Mouse (Mus musculus) heart, embryonic 15.5 days (tissue): ENCODE data around the gene Ptger2. TPM values are rescaled to one million over a fixed set of nuclear protein-coding genes. Genes with fewer than 3 reads are reported as not detected.
A peak's percentile ranks its signal among the peaks of the same experiment; 100 is the strongest.
"Not testable (repeated sequence)": the region's sequence is repeated elsewhere in the genome, so short reads cannot be mapped to it uniquely, and the experiment has no call there.

Experiments used
- ATAC-seq: fragments of 200-750 bp; cut with Nextera tagmentation; replicated peaks from 2 replicates; pipeline ENCODE4 v1.8.0; 2017; ENCODE audit warnings: low read depth, moderate TSS enrichment; ENCODE audit not compliant: insufficient number of reproducible peaks, insufficient read depth, low FRiP score
- H3K27ac ChIP-seq: fragments of 300-500 bp; sonication (generic); 2 replicates; pipeline ENCODE4 v1.5.1; 2015; ENCODE audit warnings: mild to moderate bottlenecking, inconsistent platforms
- H3K27me3 ChIP-seq: fragments of 300-500 bp; sonication (generic); 2 replicates; pipeline ENCODE4 v1.6.1; 2015; ENCODE audit warnings: inconsistent platforms
- H3K36me3 ChIP-seq: fragments of 300-500 bp; sonication (generic); 2 replicates; pipeline ENCODE4 v1.6.1; 2015; ENCODE audit warnings: mild to moderate bottlenecking, inconsistent platforms
- H3K4me1 ChIP-seq: fragments of 300-500 bp; sonication (generic); replicated peaks from 2 replicates; pipeline ENCODE4 v1.6.1; 2015; ENCODE audit warnings: inconsistent platforms
- H3K4me2 ChIP-seq: fragments of 300-500 bp; sonication (generic); 2 replicates; pipeline ENCODE4 v1.6.1; 2015; ENCODE audit warnings: inconsistent platforms, mild to moderate bottlenecking, moderate library complexity
- H3K4me3 ChIP-seq: fragments of 300-500 bp; sonication (generic); 2 replicates; pipeline ENCODE4 v1.5.1; 2015; ENCODE audit warnings: mild to moderate bottlenecking, inconsistent platforms
- H3K9ac ChIP-seq: fragments of 300-500 bp; sonication (generic); 2 replicates; pipeline ENCODE4 v1.6.1; 2015; ENCODE audit warnings: mild to moderate bottlenecking, inconsistent platforms
- H3K9me3 ChIP-seq: fragments of 300-500 bp; sonication (generic); replicated peaks from 2 replicates; pipeline ENCODE4 v1.6.1; 2016; ENCODE audit warnings: inconsistent platforms
- WGBS: fragments of 180-500 bp; shearing (Covaris S2); methylation state at CpG from one replicate; pipeline ENCODE4 v1.1.7; 2015; ENCODE audit warnings: mixed read lengths; 5-methylcytosine and 5-hydroxymethylcytosine counted together
- polyA plus RNA-seq: library from polyadenylated mRNA; unstranded; fragments of >200 nt; fragmentation: Nextera tagmentation; extraction: Ambion mirVana; gene quantifications from 2 replicates; pipeline ENCODE4 v1.2.1, GENCODE M21; 2015

The Ptger2 gene
- 0.18 and 0.44 TPM in 2 replicates for polyA plus RNA-seq

DNA sequence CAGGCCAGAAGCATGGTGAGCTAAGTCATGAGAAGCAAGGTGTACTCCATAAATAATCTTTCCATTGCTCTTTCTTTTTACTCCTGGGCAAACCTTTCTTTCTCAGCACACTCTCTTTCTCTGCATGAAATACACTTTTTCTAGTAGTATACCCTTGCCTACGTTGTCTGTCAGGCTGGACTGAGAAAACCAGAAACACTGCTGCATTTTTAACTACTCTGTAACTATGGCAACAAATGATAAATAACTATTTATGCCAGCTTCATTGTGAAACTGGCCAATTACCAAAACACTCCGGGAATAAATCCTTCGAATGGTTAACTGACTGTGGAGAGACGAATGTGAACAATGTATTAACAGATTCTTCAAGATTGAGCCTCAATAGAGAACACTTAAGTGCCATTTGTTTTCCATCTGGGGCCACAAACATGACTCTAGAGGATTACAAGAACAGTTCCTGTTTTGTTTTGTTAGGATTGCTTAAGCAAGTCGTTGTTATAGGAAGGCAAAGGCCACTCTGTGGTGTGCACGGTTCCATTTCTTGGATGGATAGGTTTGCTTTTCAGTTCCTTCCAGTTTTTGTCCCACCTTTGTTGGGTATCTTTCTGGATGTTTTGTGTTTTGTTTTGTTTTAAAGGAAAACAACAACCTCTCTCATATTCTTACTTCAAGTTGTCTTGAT is at the start of gene Ptger2:
TSS of gene Ptger2 (plus strand) at position 522 of the 682 bp plus-strand sequence.
- 71% methylated on average over 6 of the region's 6 CpGs for WGBS
- Histone ChIP-seq H3K4me3 (peak within 1 kb of the TSS; percentile 50), H3K9ac (peak within 1 kb of the TSS; percentile 21; the same call in 1 of the 2 replicates), H3K4me2 (peak within 1 kb of the TSS; percentile 86), H3K27me3 (peaks cover 26% of the 10 kb centered on the region), H3K4me1 (peaks cover 15% of the 10 kb centered on the region)
- not testable (repeated sequence) for H3K27ac ChIP-seq, H3K36me3 ChIP-seq, H3K9me3 ChIP-seq, ATAC-seq

DNA sequence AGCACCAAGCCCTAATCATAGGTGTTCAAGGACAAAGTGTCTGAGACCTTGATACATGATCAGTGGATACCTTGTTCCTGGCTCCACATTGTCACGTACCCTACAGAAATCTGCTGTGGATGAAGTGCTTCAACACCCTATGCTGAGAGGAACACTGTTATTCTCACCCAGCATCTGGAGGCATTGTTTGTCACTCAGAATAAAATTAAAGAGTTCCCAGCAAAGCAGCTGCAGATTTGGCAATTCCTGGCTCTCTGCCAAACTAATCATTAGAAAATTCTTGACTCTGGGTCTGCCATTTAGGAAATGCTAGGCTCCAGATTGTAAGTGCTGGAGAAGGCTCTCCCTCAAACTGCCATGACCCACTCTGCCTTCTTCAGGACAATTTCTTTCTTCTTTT is 27.2 kb upstream of the Ptger2 start:
- Histone ChIP-seq H3K9me3 (no peaks in the 10 kb centered on the region), H3K36me3 (no peaks in the 10 kb centered on the region), H3K27me3 (no peaks in the 10 kb centered on the region), H3K4me3 (no peak overlapping the region), H3K27ac (no peak overlapping the region), H3K4me2 (no peak overlapping the region), H3K9ac (no peak overlapping the region), H3K4me1 (no peaks in the 10 kb centered on the region)
- no peak for ATAC-seq
- WGBS = 84% methylated on average over 1 of the region's 1 CpGs

DNA sequence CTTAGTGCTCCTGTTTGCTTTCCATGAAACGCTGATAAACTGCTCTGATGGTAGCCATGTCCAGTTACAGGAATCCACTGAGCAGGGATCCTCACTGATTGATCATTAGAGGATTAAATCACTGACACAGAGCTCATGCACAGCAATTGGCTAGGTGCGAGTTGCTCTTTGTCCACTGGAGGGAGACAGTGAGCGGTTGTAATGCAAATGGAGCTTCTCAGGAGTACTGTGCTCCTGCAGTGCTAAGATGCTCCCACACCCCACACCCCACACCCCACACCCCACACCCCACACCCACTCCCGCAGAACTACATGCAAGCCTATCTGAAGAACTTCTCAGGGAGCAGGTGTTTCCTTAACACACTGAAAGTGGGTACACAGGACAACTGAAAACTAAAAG is 10.7 kb upstream of the Ptger2 start:
- H3K9me3 ChIP-seq, H3K9ac ChIP-seq, H3K36me3 ChIP-seq, H3K4me2 ChIP-seq, H3K27me3 ChIP-seq, H3K4me3 ChIP-seq, ATAC-seq, H3K4me1 ChIP-seq, H3K27ac ChIP-seq: not testable (repeated sequence)
- 7% methylated on average over 4 of the region's 4 CpGs for WGBS

DNA sequence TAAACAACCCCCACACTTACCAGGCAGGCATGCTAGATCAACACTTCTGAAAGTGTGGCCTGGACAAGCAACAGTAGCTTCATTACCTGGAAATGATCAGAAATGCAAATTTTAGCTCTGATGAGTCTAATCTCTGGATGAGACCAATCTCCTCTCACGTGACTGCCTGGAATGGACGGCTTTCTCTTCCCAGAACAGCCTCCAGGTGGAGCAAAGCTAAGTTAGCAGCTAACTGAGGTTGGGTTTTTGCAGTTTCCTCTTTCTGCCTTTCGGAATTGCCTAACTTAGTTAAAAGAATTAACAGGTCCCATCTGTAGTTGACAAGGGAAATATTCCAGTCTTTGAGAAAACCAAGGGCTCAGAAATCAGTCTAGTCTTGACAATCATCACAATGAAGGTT is 8.1 kb upstream of the Ptger2 start:
- no peaks in the 10 kb centered on the region for H3K9me3 ChIP-seq
- H3K9ac ChIP-seq = no peak overlapping the region
- H3K4me1 ChIP-seq = no peaks in the 10 kb centered on the region
- WGBS = 18% methylated on average over 3 of the region's 3 CpGs
- no peak for ATAC-seq
- H3K27me3 ChIP-seq = peaks cover 9% of the 10 kb centered on the region
- no peak overlapping the region for H3K27ac ChIP-seq
- no peak overlapping the region for H3K4me2 ChIP-seq
- H3K4me3 ChIP-seq = no peak overlapping the region
- no peaks in the 10 kb centered on the region for H3K36me3 ChIP-seq

DNA sequence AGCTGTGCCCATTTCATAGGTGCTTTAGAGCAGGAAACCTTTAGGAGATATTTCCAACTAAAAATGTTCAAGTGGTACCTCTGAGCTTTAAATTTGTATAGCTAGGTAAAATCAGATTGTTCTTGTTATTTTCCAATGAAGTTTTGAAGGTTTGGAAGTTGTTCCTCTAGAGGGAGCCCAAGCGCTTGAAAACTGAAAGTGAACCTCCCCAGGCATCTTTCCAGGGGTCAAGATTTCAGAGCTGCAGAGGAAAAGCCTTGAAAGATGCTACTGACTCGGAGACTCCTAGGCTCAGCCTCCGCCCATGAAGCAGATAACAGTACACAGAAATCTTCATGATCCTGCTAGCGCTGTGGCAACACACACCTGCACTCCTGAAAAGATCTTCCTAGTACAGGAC is 6.5 kb upstream of the Ptger2 start:
- Histone ChIP-seq H3K9me3 (no peaks in the 10 kb centered on the region), H3K27ac (no peak overlapping the region), H3K9ac (no peak overlapping the region), H3K4me1 (no peaks in the 10 kb centered on the region), H3K4me3 (no peak overlapping the region), H3K4me2 (no peak overlapping the region), H3K36me3 (no peaks in the 10 kb centered on the region), H3K27me3 (peaks cover 9% of the 10 kb centered on the region)
- ATAC-seq = no peak
- 3% methylated on average over 4 of the region's 4 CpGs for WGBS

DNA sequence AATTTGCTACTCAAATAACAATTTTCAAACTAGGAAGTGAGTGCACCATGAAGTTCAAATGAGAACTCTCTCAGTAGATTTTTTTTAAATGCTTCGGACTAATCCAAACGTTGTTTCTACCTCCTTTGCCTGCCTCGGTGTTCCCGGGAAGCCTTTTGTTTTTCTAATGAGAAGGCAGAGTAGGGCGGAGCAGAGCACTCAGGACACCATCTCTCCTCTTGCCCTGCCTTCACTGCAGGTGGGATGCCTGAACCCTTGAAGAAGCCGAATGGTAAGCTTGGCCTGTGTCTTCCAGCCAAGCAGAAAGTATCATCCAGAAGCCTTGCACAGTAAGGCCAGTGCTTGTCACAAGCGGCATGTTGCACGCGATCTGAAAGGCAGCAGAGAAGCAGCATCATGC is 3.9 kb upstream of the Ptger2 start:
- no peak overlapping the region for H3K9ac ChIP-seq
- no peak overlapping the region for H3K4me3 ChIP-seq
- no peak overlapping the region for H3K27ac ChIP-seq
- no peaks in the 10 kb centered on the region for H3K9me3 ChIP-seq
- no peak overlapping the region for H3K4me2 ChIP-seq
- 29% methylated on average over 9 of the region's 9 CpGs for WGBS
- no peaks in the 10 kb centered on the region for H3K36me3 ChIP-seq
- H3K27me3 ChIP-seq = peaks cover 13% of the 10 kb centered on the region
- ATAC-seq = no peak
- peaks cover 8% of the 10 kb centered on the region for H3K4me1 ChIP-seq

DNA sequence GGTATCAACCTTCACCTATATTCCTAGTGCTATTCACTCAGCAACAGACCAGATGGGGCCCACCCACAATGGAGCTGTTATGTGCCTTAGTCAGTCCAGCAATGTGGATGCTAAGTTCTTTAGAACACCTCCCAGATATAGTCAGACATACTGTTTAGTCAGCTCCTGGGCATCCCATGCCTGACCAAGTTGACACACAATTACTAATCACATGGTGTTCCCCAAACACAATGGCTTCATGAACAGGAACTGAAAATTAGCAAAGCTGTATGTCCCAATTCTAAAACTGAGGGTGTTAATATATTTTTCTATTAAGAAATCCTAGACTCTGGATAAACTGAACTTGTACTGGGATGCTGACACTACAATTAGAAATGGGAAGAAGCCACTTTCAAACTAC is 1.7 kb upstream of the Ptger2 start:
- Histone ChIP-seq H3K27me3 (peaks cover 24% of the 10 kb centered on the region), H3K4me1 (peaks cover 15% of the 10 kb centered on the region), H3K4me3 (no peak overlapping the region), H3K9me3 (no peaks in the 10 kb centered on the region), H3K9ac (no peak overlapping the region), H3K4me2 (no peak overlapping the region), H3K27ac (no peak overlapping the region), H3K36me3 (no peaks in the 10 kb centered on the region)
- ATAC-seq = no peak

DNA sequence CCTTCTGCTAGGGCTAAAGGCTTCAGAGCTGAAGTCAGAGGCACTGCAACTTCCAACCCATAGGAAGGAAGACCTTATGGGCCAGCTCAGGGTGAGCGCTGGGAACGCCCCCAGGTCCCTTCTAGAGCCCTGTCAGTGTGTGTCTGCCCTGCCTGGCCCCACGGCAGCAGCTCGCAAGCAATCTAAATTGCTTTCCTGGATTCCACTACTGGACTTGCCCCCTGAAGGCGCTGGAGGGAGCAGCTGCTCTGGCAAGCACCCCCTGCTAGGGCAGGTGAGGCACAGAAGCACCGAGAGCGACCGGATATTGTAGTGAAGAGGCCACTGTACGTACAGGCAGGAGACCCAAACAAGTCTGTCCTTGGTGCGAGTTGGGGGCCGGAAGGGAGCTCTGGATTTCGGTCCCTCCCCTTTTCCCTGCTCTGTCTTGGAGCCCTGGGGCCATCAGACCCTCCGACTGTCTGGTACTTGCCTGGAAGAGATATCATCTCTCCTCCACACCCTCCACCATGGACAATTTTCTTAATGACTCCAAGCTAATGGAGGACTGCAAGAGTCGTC is 541 bp downstream of the Ptger2 start:
- H3K9me3 ChIP-seq = no peaks in the 10 kb centered on the region
- peak; percentile 22; the same call in 1 of the 2 replicates for ATAC-seq
- peak overlapping the region; percentile 50 for H3K4me3 ChIP-seq
- no peak overlapping the region for H3K27ac ChIP-seq
- H3K4me2 ChIP-seq = peak overlapping the region; percentile 86
- peaks cover 26% of the 10 kb centered on the region for H3K27me3 ChIP-seq
- WGBS = 5% methylated on average over 14 of the region's 14 CpGs
- H3K9ac ChIP-seq = peak overlapping the region; percentile 21; the same call in 1 of the 2 replicates
- no peaks in the 10 kb centered on the region for H3K36me3 ChIP-seq
- H3K4me1 ChIP-seq = peaks cover 15% of the 10 kb centered on the region

DNA sequence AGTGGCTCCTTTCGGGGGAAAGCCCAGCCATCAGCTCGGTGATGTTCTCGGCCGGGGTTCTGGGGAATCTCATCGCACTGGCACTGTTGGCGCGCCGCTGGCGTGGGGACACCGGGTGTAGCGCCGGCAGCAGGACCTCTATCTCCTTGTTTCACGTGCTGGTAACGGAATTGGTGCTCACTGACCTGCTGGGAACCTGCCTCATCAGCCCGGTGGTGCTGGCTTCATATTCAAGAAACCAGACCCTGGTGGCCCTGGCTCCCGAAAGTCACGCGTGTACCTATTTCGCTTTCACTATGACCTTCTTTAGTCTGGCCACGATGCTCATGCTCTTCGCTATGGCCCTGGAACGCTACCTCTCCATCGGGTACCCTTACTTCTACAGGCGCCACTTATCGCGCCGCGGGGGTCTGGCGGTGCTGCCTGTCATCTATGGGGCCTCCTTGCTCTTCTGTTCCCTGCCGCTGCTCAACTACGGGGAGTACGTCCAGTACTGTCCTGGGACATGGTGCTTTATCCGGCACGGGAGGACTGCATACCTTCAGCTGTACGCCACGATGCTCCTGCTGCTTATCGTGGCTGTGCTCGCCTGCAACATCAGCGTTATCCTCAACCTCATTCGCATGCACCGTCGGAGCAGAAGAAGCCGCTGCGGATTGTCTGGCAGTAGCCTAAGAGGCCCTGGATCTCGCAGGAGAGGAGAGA is 1.2 kb downstream of the Ptger2 start:
- WGBS = under 1% methylated on average over 45 of the region's 45 CpGs
- peak; percentile 18; the same call in 1 of the 2 replicates for ATAC-seq
- Histone ChIP-seq H3K36me3 (no peaks in the 10 kb centered on the region), H3K9ac (peak overlapping the region; percentile 21; the same call in 1 of the 2 replicates), H3K9me3 (no peaks in the 10 kb centered on the region), H3K27ac (no peak overlapping the region), H3K4me3 (peak overlapping the region; percentile 50), H3K27me3 (peaks cover 26% of the 10 kb centered on the region), H3K4me2 (peak overlapping the region; percentile 86), H3K4me1 (peaks cover 15% of the 10 kb centered on the region)

DNA sequence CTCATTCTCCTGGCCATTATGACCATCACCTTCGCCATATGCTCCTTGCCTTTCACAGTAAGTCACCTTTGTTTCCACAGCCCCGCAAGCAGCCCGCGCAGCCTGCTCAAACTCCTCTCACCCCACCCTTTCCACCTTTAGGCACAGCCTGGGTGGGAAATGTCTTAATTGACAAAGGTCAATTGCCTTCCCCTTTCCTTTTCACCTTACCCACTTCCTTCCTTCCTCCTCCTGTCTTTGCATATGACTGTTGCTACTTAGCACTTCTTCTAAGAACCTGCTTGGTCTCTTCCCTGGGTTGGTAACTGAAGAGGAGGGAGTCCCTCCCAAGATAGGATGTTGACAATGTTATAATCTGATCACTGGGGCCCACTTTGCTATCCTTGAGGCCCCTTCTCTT is 1.8 kb downstream of the Ptger2 start:
- no peaks in the 10 kb centered on the region for H3K9me3 ChIP-seq
- no peak for ATAC-seq
- no peak overlapping the region for H3K27ac ChIP-seq
- peaks cover 15% of the 10 kb centered on the region for H3K4me1 ChIP-seq
- no peak overlapping the region for H3K9ac ChIP-seq
- no peaks in the 10 kb centered on the region for H3K36me3 ChIP-seq
- peak overlapping the region; percentile 50 for H3K4me3 ChIP-seq
- peaks cover 26% of the 10 kb centered on the region for H3K27me3 ChIP-seq
- 28% methylated on average over 4 of the region's 4 CpGs for WGBS
- H3K4me2 ChIP-seq = peak overlapping the region; percentile 86

DNA sequence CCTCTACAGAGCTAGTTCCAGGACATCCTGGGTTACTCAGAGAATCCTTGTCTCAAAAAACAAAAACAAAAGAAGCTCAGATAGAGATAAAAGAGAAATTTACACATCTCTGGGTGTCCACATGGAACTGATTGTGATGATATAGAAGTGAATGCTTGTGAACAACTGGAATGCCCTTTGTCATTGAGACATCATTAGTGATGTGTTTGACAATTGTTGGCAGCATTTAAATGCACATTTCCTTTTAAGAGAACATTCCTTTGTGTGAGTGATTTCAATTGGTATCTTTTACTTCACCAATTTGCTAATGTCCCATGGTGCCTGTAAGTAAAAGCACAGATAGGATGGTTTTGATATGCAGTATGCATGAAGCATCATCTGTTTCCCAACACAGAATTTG is 6.3 kb downstream of the Ptger2 start:
- H3K9ac ChIP-seq = no peak overlapping the region
- no peak for ATAC-seq
- no peak overlapping the region for H3K4me2 ChIP-seq
- H3K27ac ChIP-seq = no peak overlapping the region
- H3K27me3 ChIP-seq = peaks cover 20% of the 10 kb centered on the region
- H3K9me3 ChIP-seq = no peaks in the 10 kb centered on the region
- H3K4me1 ChIP-seq = peaks cover 4% of the 10 kb centered on the region
- H3K4me3 ChIP-seq = no peak overlapping the region
- no peaks in the 10 kb centered on the region for H3K36me3 ChIP-seq
